Mouse (Mus musculus): Measurements from ENCODE around the gene Hlx. TPM values are rescaled to one million over a fixed set of nuclear protein-coding genes. Genes with fewer than 3 reads are reported as not detected.

Gene Hlx
- total and polyA plus RNA-seq, 2 experiments from 2014 or later, result 1.8 to 2.3 TPM

GRCm38 (mm10) chr1:184733300-184734066 lies 1.1 kb upstream of the Hlx start:
- TF ChIP-seq CTCF (IDR thresholded peaks at IDR 0.05; ENCODE audit: low read depth), result no peak
- no peak for DNase-seq (ENCODE audit: low spot score)
- 3% methylated on average over 28 of the region's 28 CpGs for WGBS
- H3K36me3 ChIP-seq (ENCODE audit: insufficient read depth, low read length), result no peaks in the 10 kb centered on the region
- no peak overlapping the region for H3K27ac ChIP-seq
- ATAC-seq, result no peak
- H3K27me3 ChIP-seq (ENCODE audit: insufficient read depth, low read length), result peaks cover 36% of the 10 kb centered on the region
- H3K4me2 ChIP-seq (ENCODE audit: low read depth, low read length), result peak overlapping the region; percentile 62
- no peaks in the 10 kb centered on the region for H3K4me1 ChIP-seq (ENCODE audit: insufficient read depth, low read length)
- no peaks in the 10 kb centered on the region for H3K9me3 ChIP-seq (ENCODE audit: low read length)
- 0 out of 2 replicates have a peak overlapping the region, but pooled peaks have one; percentile 40 for H3K4me3 ChIP-seq (ENCODE audit: low read length)
- no peak overlapping the region for H3K9ac ChIP-seq (replicated peaks; ENCODE audit: low read length)

- WGBS, result under 1% methylated on average over 82 of the region's 85 CpGs
- H3K36me3 ChIP-seq (ENCODE audit: insufficient read depth, low read length), result no peaks in the 10 kb centered on the region
- H3K27me3 ChIP-seq (ENCODE audit: insufficient read depth, low read length), result peaks cover 37% of the 10 kb centered on the region
- H3K9me3 ChIP-seq (ENCODE audit: low read length), result no peaks in the 10 kb centered on the region
- H3K4me1 ChIP-seq (ENCODE audit: insufficient read depth, low read length), result peaks cover 7% of the 10 kb centered on the region; the same call in 1 of the 2 replicates
- ATAC-seq, result peak; percentile 41
- peak overlapping the region; percentile 40 for H3K4me3 ChIP-seq (ENCODE audit: low read length)
- TF ChIP-seq CTCF (IDR thresholded peaks at IDR 0.05; ENCODE audit: low read depth), result no peak
- peak overlapping the region; percentile 62; the same call in 1 of the 2 replicates for H3K27ac ChIP-seq
- peak; percentile 28 for DNase-seq (ENCODE audit: low spot score)
- H3K4me2 ChIP-seq (ENCODE audit: low read depth, low read length), result peak overlapping the region; percentile 62
- peak overlapping the region; percentile 44 for H3K9ac ChIP-seq (replicated peaks; ENCODE audit: low read length)
Measured at GRCm38 (mm10) chr1:184731644-184732545, 524 bp downstream of the Hlx start.

DNA sequence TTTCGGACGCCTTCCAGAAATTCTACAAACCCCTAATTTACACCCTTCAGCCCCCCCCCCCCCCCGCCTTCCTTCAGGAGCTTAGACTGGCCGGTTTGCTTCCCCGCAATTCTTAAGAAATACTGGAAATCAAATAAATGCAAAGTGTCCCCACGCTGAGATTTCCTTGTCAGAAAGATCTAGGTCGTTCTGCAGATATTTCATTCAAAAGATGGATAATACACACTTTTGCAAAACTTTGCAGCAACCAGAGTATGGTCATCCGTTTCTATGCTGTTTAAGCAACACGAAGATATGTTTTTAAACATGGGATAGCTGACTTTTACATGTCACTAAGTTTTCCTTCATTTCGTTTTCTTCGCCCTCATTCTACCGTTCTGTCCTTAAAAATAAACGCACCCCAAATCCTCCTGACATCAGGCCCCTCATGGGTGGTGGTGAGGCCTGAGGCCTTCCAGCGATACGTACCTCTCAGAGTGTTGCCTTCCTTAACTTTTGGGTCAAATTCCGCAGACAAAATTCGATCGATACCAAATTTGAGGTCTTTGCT lies 1.3 kb downstream of the Hlx start:
- no peak for DNase-seq (ENCODE audit: low spot score)
- TF ChIP-seq CTCF (IDR thresholded peaks at IDR 0.05; ENCODE audit: low read depth), result no peak
- H3K9ac ChIP-seq (replicated peaks; ENCODE audit: low read length), result peak overlapping the region; percentile 44; the same call in 1 of the 2 replicates

GRCm38 (mm10) chr1:184730453-184731013 lies 1.9 kb downstream of the Hlx start:
- DNase-seq (ENCODE audit: low spot score), result no peak
- ATAC-seq, result no peak
- H3K4me2 ChIP-seq (ENCODE audit: low read depth, low read length), result 0 out of 2 replicates have a peak overlapping the region, but pooled peaks have one; percentile 2
- 0 out of 2 replicates have a peak overlapping the region, but pooled peaks have one; percentile 40 for H3K4me3 ChIP-seq (ENCODE audit: low read length)
- no peak overlapping the region for H3K27ac ChIP-seq
- no peak overlapping the region for H3K9ac ChIP-seq (replicated peaks; ENCODE audit: low read length)
- 9% methylated on average over 12 of the region's 12 CpGs for WGBS
- no peaks in the 10 kb centered on the region for H3K36me3 ChIP-seq (ENCODE audit: insufficient read depth, low read length)
- peaks cover 41% of the 10 kb centered on the region for H3K27me3 ChIP-seq (ENCODE audit: insufficient read depth, low read length)
- no peak for TF ChIP-seq CTCF (IDR thresholded peaks at IDR 0.05; ENCODE audit: low read depth)
- no peaks in the 10 kb centered on the region for H3K9me3 ChIP-seq (ENCODE audit: low read length)
- peaks cover 7% of the 10 kb centered on the region; the same call in 1 of the 2 replicates for H3K4me1 ChIP-seq (ENCODE audit: insufficient read depth, low read length)

More for the DNA sequence above, 1.3 kb downstream of the Hlx start:
- WGBS, result 7% methylated on average over 18 of the region's 18 CpGs
- Histone ChIP-seq H3K36me3 (ENCODE audit: insufficient read depth, low read length) (no peaks in the 10 kb centered on the region), H3K4me3 (ENCODE audit: low read length) (peak overlapping the region; percentile 40), H3K27ac (no peak overlapping the region), H3K4me1 (ENCODE audit: insufficient read depth, low read length) (peaks cover 7% of the 10 kb centered on the region; the same call in 1 of the 2 replicates), H3K9me3 (ENCODE audit: low read length) (no peaks in the 10 kb centered on the region), H3K4me2 (ENCODE audit: low read depth, low read length) (peak overlapping the region; percentile 62), H3K27me3 (ENCODE audit: insufficient read depth, low read length) (peaks cover 36% of the 10 kb centered on the region)
- no peak for ATAC-seq

DNA sequence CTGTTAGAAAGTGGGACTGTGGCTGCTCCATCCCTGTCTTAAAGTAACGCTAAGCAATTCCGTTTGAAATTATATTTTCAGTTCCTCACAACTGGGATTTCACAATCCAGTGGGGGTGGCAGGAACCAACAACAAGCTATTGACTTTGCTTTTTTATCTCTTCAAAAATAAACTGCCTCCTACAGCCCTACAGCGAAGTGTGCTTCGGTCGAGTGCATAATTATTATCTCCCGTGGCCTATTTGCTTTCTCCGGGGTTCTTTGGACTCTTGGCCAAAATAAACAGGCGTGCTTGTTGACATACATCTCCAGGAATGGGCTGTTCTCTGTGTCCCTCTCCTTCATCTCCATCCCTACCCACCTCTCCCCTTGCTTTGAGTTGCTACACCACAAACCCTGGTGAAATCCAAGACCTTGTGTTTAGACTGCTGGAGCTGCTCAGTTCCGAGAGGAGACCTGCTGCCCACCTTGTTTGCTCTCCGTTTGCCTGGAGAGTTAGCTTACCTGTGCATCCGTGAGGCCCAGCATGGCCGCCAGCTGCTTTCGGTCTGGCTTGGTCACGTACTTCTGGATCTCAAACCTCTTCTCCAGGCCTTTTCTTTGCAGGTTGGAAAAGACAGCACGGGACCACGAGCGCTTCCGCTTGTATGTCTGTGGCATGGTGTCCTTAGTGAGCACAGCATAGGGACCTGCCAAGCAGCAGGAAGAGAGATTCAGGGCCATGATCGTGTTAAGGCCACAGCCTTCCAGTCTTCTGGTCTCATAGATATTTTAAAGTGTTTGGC lies 2.9 kb downstream of the Hlx start:
- WGBS, result 11% methylated on average over 19 of the region's 19 CpGs
- Histone ChIP-seq H3K9ac (replicated peaks; ENCODE audit: low read length) (no peak overlapping the region), H3K4me1 (ENCODE audit: insufficient read depth, low read length) (peaks cover 7% of the 10 kb centered on the region; the same call in 1 of the 2 replicates), H3K4me2 (ENCODE audit: low read depth, low read length) (peak overlapping the region; percentile 18; the same call in 1 of the 2 replicates), H3K27ac (no peak overlapping the region), H3K36me3 (ENCODE audit: insufficient read depth, low read length) (no peaks in the 10 kb centered on the region), H3K4me3 (ENCODE audit: low read length) (no peak overlapping the region), H3K9me3 (ENCODE audit: low read length) (no peaks in the 10 kb centered on the region), H3K27me3 (ENCODE audit: insufficient read depth, low read length) (peaks cover 48% of the 10 kb centered on the region)
- no peak for DNase-seq (ENCODE audit: low spot score)
- TF ChIP-seq CTCF (IDR thresholded peaks at IDR 0.05; ENCODE audit: low read depth), result no peak
- ATAC-seq, result no peak

Measured in hindbrain, postnatal 0 days (tissue).